Mouse (Mus musculus) forebrain, embryonic 12.5 days (tissue): Measurements from ENCODE around the gene Eif4b. TPM values are rescaled to one million over a fixed set of nuclear protein-coding genes. Genes with fewer than 3 reads are reported as not detected.
A peak's percentile ranks its signal among the peaks of the same experiment; 100 is the strongest.

Source experiments
- ATAC-seq: fragments of 200-750 bp; cut with Nextera tagmentation; 2 replicates; pipeline ENCODE4 v1.8.0; 2017; ENCODE audit warnings: moderate TSS enrichment; ENCODE audit not compliant: low FRiP score
- H3K27ac ChIP-seq: fragments of 300-500 bp; sonication (generic); 2 replicates; pipeline ENCODE4 v1.5.1; 2016; ENCODE audit warnings: mild to moderate bottlenecking
- H3K27me3 ChIP-seq: fragments of 300-500 bp; sonication (generic); 2 replicates; pipeline ENCODE4 v1.6.1; 2016; ENCODE audit warnings: mild to moderate bottlenecking
- H3K36me3 ChIP-seq: fragments of 300-500 bp; sonication (generic); replicated peaks from 2 replicates; pipeline ENCODE4 v1.6.1; 2016; ENCODE audit warnings: mild to moderate bottlenecking
- H3K4me1 ChIP-seq: fragments of 300-500 bp; sonication (generic); 2 replicates; pipeline ENCODE4 v1.6.1; 2016
- H3K4me2 ChIP-seq: fragments of 300-500 bp; sonication (generic); 2 replicates; pipeline ENCODE4 v1.6.1; 2016; ENCODE audit warnings: mild to moderate bottlenecking, moderate library complexity
- H3K4me3 ChIP-seq: fragments of 300-500 bp; sonication (generic); replicated peaks from 2 replicates; pipeline ENCODE4 v1.5.1; 2016; ENCODE audit warnings: mild to moderate bottlenecking
- H3K9ac ChIP-seq: fragments of 300-500 bp; sonication (generic); 2 replicates; pipeline ENCODE4 v1.6.1; 2016; ENCODE audit warnings: mild to moderate bottlenecking
- H3K9me3 ChIP-seq: fragments of 300-500 bp; sonication (generic); 2 replicates; pipeline ENCODE4 v1.6.1; 2016
- WGBS: fragments of 180-500 bp; shearing (Covaris S2); methylation state at CpG from one replicate; pipeline ENCODE4 v1.1.7; 2016; 5-methylcytosine and 5-hydroxymethylcytosine counted together
- polyA plus RNA-seq: library from polyadenylated mRNA; unstranded; fragments of >200 nt; fragmentation: Nextera tagmentation; extraction: Ambion mirVana; gene quantifications from 2 replicates; pipeline ENCODE4 v1.2.1, GENCODE M21; 2016

Eif4b gene
- polyA plus RNA-seq, 1 experiment from 2014 or later, result 109 TPM

- Histone ChIP-seq H3K9me3 (no peaks in the 10 kb centered on the region), H3K4me1 (peaks cover 6% of the 10 kb centered on the region; the same call in 1 of the 2 replicates), H3K9ac (no peak overlapping the region), H3K36me3 (peaks cover 65% of the 10 kb centered on the region), H3K4me3 (no peak overlapping the region), H3K27ac (peak overlapping the region; percentile 68; the same call in 1 of the 2 replicates), H3K27me3 (no peaks in the 10 kb centered on the region), H3K4me2 (no peak overlapping the region)
- 80% methylated on average over 19 of the region's 19 CpGs for WGBS
- 0 out of 2 replicates have a peak, but pooled peaks have one; percentile 9 for ATAC-seq
These were observed 44.2 kb downstream of the Eif4b start for GRCm38 (mm10) chr15:102117461-102118443.

- no peaks in the 10 kb centered on the region for H3K9me3 ChIP-seq
- no peaks in the 10 kb centered on the region for H3K27me3 ChIP-seq
- H3K27ac ChIP-seq, result 0 out of 2 replicates have a peak overlapping the region, but pooled peaks have one; percentile 25
- H3K4me2 ChIP-seq, result no peak overlapping the region
- no peak for ATAC-seq
- H3K4me3 ChIP-seq, result no peak overlapping the region
- peaks cover 6% of the 10 kb centered on the region; the same call in 1 of the 2 replicates for H3K4me1 ChIP-seq
- H3K36me3 ChIP-seq, result peaks cover 67% of the 10 kb centered on the region
- H3K9ac ChIP-seq, result no peak overlapping the region
- 79% methylated on average over 4 of the region's 4 CpGs for WGBS
These were observed 45.0 kb downstream of the Eif4b start for GRCm38 (mm10) chr15:102118591-102118990.

- H3K4me1 ChIP-seq, result peaks cover 6% of the 10 kb centered on the region; the same call in 1 of the 2 replicates
- no peaks in the 10 kb centered on the region for H3K27me3 ChIP-seq
- ATAC-seq, result no peak
- no peaks in the 10 kb centered on the region for H3K9me3 ChIP-seq
- WGBS, result 81% methylated on average over 8 of the region's 8 CpGs
- H3K4me2 ChIP-seq, result no peak overlapping the region
- H3K4me3 ChIP-seq, result no peak overlapping the region
- peaks cover 68% of the 10 kb centered on the region for H3K36me3 ChIP-seq
- no peak overlapping the region for H3K9ac ChIP-seq
- no peak overlapping the region for H3K27ac ChIP-seq
These were observed 45.7 kb downstream of the Eif4b start for GRCm38 (mm10) chr15:102119121-102119830.

DNA sequence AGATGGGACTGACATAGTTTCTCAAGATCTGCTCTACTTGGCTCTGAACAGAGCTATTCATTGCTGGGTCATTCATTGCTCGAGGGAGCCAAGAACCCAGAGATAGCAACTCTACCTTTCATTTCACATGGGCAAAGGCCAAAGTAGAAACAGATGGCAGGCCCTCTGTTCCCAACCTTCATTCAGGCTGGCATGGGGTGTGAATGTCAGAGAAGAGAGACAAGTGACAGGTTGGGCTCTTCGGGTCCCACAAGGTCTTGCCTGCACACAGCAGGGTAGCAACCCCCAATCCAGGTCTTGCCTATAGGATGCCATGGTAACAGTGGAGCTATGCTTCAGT, 46.2 kb downstream of the Eif4b start:
- Histone ChIP-seq H3K9ac (no peak overlapping the region), H3K27me3 (no peaks in the 10 kb centered on the region), H3K9me3 (no peaks in the 10 kb centered on the region), H3K27ac (no peak overlapping the region), H3K4me2 (no peak overlapping the region), H3K36me3 (peaks cover 74% of the 10 kb centered on the region), H3K4me1 (peaks cover 6% of the 10 kb centered on the region; the same call in 1 of the 2 replicates), H3K4me3 (no peak overlapping the region)
- WGBS, result 78% methylated on average over 2 of the region's 2 CpGs
- ATAC-seq, result no peak

GRCm38 (mm10) chr15:102120530-102120929, 47.0 kb downstream of the Eif4b start:
- Histone ChIP-seq H3K36me3 (peaks cover 76% of the 10 kb centered on the region), H3K4me3 (no peak overlapping the region), H3K9ac (no peak overlapping the region), H3K4me1 (peaks cover 6% of the 10 kb centered on the region; the same call in 1 of the 2 replicates), H3K27me3 (no peaks in the 10 kb centered on the region), H3K9me3 (no peaks in the 10 kb centered on the region), H3K4me2 (no peak overlapping the region), H3K27ac (no peak overlapping the region)
- no peak for ATAC-seq
- 85% methylated on average over 5 of the region's 5 CpGs for whole genome bisulfite sequencing

GRCm38 (mm10) chr15:102126303-102126702, 52.7 kb downstream of the Eif4b start:
- H3K9me3 ChIP-seq, result no peaks in the 10 kb centered on the region

DNA sequence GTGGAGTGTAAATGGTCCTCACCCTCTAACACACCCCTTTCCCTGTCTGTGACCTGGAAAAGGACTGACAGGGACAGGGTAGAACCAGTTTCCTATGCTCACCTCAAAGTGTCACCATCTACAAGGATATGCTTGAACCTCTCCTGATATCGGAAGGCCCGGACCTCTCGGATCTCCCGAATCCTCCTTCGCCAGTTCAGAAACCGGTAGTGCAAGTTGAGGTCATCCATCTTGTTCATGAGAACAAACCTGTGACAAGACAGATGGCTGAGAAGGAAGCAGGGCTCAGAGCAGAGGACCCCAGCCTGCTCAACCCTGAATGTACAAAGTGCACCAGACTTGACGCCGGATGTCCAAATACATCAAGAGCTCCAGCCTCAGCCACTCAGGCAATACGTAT, 59.7 kb downstream of the Eif4b start:
- H3K27me3 ChIP-seq, result no peaks in the 10 kb centered on the region
- H3K36me3 ChIP-seq, result peaks cover 51% of the 10 kb centered on the region
- no peak overlapping the region for H3K4me2 ChIP-seq
- 95% methylated on average over 9 of the region's 9 CpGs for WGBS
- no peak overlapping the region for H3K4me3 ChIP-seq
- peaks cover 19% of the 10 kb centered on the region for H3K4me1 ChIP-seq
- H3K9ac ChIP-seq, result no peak overlapping the region
- ATAC-seq, result no peak
- no peak overlapping the region for H3K27ac ChIP-seq
- no peaks in the 10 kb centered on the region for H3K9me3 ChIP-seq

More at GRCm38 (mm10) chr15:102126303-102126702, 52.7 kb downstream of the Eif4b start:
- Histone ChIP-seq H3K36me3 (peaks cover 83% of the 10 kb centered on the region), H3K27ac (no peak overlapping the region), H3K27me3 (no peaks in the 10 kb centered on the region), H3K4me1 (no peaks in the 10 kb centered on the region), H3K9ac (no peak overlapping the region), H3K4me2 (no peak overlapping the region), H3K4me3 (no peak overlapping the region)
- ATAC-seq, result no peak
- 82% methylated on average over 2 of the region's 2 CpGs for WGBS

DNA sequence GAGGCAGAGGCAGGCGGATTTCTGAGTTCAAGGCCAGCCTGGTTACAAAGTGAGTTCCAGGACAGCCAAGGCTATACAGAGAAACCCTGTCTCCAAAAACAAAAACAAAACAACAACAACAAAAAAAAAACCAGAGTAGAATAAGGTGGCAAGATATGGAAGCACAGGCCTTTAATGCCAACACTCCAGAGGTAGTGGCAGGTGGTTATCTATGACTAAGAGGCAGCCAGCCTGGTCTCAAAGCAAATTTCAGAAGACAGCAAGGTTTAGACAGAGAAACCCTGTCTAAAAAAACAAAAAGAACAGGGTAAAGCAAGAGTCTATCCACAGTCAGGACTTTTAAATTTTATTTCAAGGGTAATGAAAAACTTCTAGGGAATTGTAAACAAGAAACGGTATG, 61.1 kb downstream of the Eif4b start:
- Histone ChIP-seq H3K9ac (no peak overlapping the region), H3K9me3 (no peaks in the 10 kb centered on the region), H3K36me3 (peaks cover 37% of the 10 kb centered on the region), H3K27me3 (no peaks in the 10 kb centered on the region), H3K27ac (no peak overlapping the region), H3K4me3 (peak overlapping the region; percentile 82), H3K4me1 (peaks cover 19% of the 10 kb centered on the region), H3K4me2 (peak overlapping the region; percentile 74; the same call in 1 of the 2 replicates)
- 93% methylated on average over 2 of the region's 2 CpGs for WGBS
- no peak for ATAC-seq

- ATAC-seq, result peak; percentile 72; the same call in 1 of the 2 replicates
- peak overlapping the region; percentile 74 for H3K4me2 ChIP-seq
- H3K36me3 ChIP-seq, result peaks cover 28% of the 10 kb centered on the region
- H3K9me3 ChIP-seq, result no peaks in the 10 kb centered on the region
- no peaks in the 10 kb centered on the region for H3K27me3 ChIP-seq
- H3K27ac ChIP-seq, result peak overlapping the region; percentile 79
- 3% methylated on average over 35 of the region's 35 CpGs for WGBS
- peak overlapping the region; percentile 82 for H3K4me3 ChIP-seq
- H3K4me1 ChIP-seq, result peaks cover 19% of the 10 kb centered on the region
- H3K9ac ChIP-seq, result peak overlapping the region; percentile 85
These were observed 62.1 kb downstream of the Eif4b start for GRCm38 (mm10) chr15:102135522-102136128.

DNA sequence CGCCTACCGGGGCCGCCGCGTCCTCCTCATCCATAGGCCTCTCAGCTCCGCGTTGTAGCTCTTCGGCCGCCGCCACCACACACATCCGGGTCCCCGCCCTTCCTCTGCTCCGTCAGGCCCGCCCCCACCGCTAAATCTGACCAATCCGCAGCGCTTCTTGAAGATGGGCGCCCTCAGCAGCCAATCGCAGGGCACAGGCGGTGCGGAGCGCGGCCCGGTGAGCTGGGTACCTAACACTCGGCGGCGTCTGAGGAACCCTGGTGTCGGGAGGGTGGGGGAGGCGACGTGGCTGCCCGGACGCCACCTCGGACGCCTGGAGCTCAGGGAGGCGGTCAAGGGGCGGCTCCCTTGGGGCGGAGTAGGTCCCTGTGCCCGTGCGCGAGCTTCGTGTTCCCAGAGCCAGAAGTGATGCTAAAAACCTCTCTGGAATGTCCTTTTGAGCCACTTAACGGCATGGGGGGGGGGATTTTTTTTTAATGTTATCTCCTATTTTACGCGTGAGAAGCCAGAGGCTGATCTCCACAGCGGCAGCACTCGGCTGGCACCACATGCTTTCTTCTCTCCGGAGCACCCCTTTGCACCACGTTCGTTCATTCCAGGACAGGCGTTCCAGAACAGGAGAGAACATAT, 62.7 kb downstream of the Eif4b start, which contains the start of gene Spryd3:
Gene Spryd3 (minus strand): TSS at position 106 of the 630 bp plus-strand sequence.
- H3K4me3 ChIP-seq, result peak within 1 kb of the TSS; percentile 82
- no peaks in the 10 kb centered on the region for H3K9me3 ChIP-seq
- peak within 1 kb of the TSS; percentile 74 for H3K4me2 ChIP-seq
- no peaks in the 10 kb centered on the region for H3K27me3 ChIP-seq
- peaks cover 22% of the 10 kb centered on the region for H3K36me3 ChIP-seq
- H3K9ac ChIP-seq, result peak within 1 kb of the TSS; percentile 85
- H3K4me1 ChIP-seq, result peaks cover 19% of the 10 kb centered on the region
- WGBS, result under 1% methylated on average over 50 of the region's 50 CpGs
- peak; percentile 100 for ATAC-seq
- peak within 1 kb of the TSS; percentile 79 for H3K27ac ChIP-seq

- Histone ChIP-seq H3K4me3 (no peak overlapping the region), H3K36me3 (no peaks in the 10 kb centered on the region), H3K27me3 (peaks cover 46% of the 10 kb centered on the region), H3K4me2 (no peak overlapping the region), H3K9ac (no peak overlapping the region), H3K27ac (no peak overlapping the region), H3K9me3 (no peaks in the 10 kb centered on the region), H3K4me1 (peaks cover 14% of the 10 kb centered on the region; the same call in 1 of the 2 replicates)
- no peak for ATAC-seq
- WGBS, result 92% methylated on average over 5 of the region's 5 CpGs
These were observed 67.5 kb downstream of the Eif4b start for GRCm38 (mm10) chr15:102141120-102141519.
